Mouse (Mus musculus) forebrain, embryonic 16.5 days (tissue): ENCODE measurements around the gene Nfs1. TPM values are rescaled to one million over a fixed set of nuclear protein-coding genes. Genes with fewer than 3 reads are reported as not detected.
"Not testable (repeated sequence)": the region's sequence is repeated elsewhere in the genome, so short reads cannot be mapped to it uniquely, and the experiment has no call there.

Experiments
- ATAC-seq: fragments of 200-750 bp; cut with Nextera tagmentation; 2 replicates; pipeline ENCODE4 v1.8.0; 2017; ENCODE audit warnings: mild to moderate bottlenecking, moderate library complexity
- H3K27ac ChIP-seq: fragments of 300-500 bp; sonication (generic); 2 replicates; pipeline ENCODE4 v1.5.1; 2014; ENCODE audit warnings: low read length, control low read depth
- H3K27me3 ChIP-seq: fragments of 300-500 bp; sonication (generic); replicated peaks from 2 replicates; pipeline ENCODE4 v1.6.1; 2014; ENCODE audit warnings: low read length; ENCODE audit not compliant: control insufficient read depth, insufficient read depth
- H3K36me3 ChIP-seq: fragments of 300-500 bp; sonication (generic); 2 replicates; pipeline ENCODE4 v1.6.1; 2014; ENCODE audit not compliant: control insufficient read depth, insufficient read depth
- H3K4me1 ChIP-seq: fragments of 300-500 bp; sonication (generic); replicated peaks from 2 replicates; pipeline ENCODE4 v1.6.1; 2014; ENCODE audit warnings: low read length; ENCODE audit not compliant: control insufficient read depth, insufficient read depth
- H3K4me2 ChIP-seq: fragments of 300-500 bp; sonication (generic); 2 replicates; pipeline ENCODE4 v1.6.1; 2014; ENCODE audit warnings: mild to moderate bottlenecking, low read length, control low read depth
- H3K4me3 ChIP-seq: fragments of 300-500 bp; sonication (generic); replicated peaks from 2 replicates; pipeline ENCODE4 v1.5.1; 2014; ENCODE audit warnings: mild to moderate bottlenecking, low read length, control low read depth
- H3K9ac ChIP-seq: fragments of 300-500 bp; sonication (generic); replicated peaks from 2 replicates; pipeline ENCODE4 v1.6.1; 2014; ENCODE audit warnings: low read depth, low read length, control low read depth
- H3K9me3 ChIP-seq: fragments of 300-500 bp; sonication (generic); 2 replicates; pipeline ENCODE4 v1.6.1; 2016; ENCODE audit warnings: low read length; ENCODE audit not compliant: control insufficient read depth
- WGBS: fragments of 180-500 bp; shearing (Covaris S2); extraction: QIAGEN DNeasy Blood & Tissue Kit; methylation state at CpG from one replicate; pipeline ENCODE4 v1.1.7; 2014; 5-methylcytosine and 5-hydroxymethylcytosine counted together
- polyA plus RNA-seq: library from polyadenylated mRNA; unstranded; fragments of >200 nt; fragmentation: Nextera tagmentation; extraction: Ambion mirVana; gene quantifications from 2 replicates; pipeline ENCODE4 v1.2.1, GENCODE M21; 2015

Gene Nfs1
- polyA plus RNA-seq, 1 experiment from 2014 or later: 45.2 TPM

GRCm38 (mm10) chr2:156112080-156112423 lies 31.9 kb downstream of the Nfs1 start:
- Histone ChIP-seq H3K27ac (peak overlapping the region; percentile 5; the same call in 1 of the 2 replicates), H3K9ac (peak overlapping the region; percentile 94; the same call in 1 of the 2 replicates), H3K4me1 (peaks cover 12% of the 10 kb centered on the region), H3K4me2 (peak overlapping the region; percentile 48), H3K4me3 (peak overlapping the region; percentile 99)
- not testable (repeated sequence) for H3K36me3 ChIP-seq, H3K9me3 ChIP-seq, ATAC-seq, H3K27me3 ChIP-seq
- WGBS: 21% methylated on average over 5 of the region's 5 CpGs

GRCm38 (mm10) chr2:156111358-156112079 lies 32.5 kb downstream of the Nfs1 start, which contains the start of the genes Cpne1 and Rbm12:
Cpne1 (minus strand) TSS chr2:156111965.
Rbm12 (minus strand) TSS chr2:156111978.
- H3K27ac ChIP-seq: peak within 1 kb of the TSS; percentile 87
- H3K4me3 ChIP-seq: peak within 1 kb of the TSS; percentile 99
- peaks cover 12% of the 10 kb centered on the region for H3K4me1 ChIP-seq
- H3K4me2 ChIP-seq: peak within 1 kb of the TSS; percentile 81
- WGBS: under 1% methylated on average over 71 of the region's 74 CpGs
- peak; percentile 97 for ATAC-seq
- no peaks in the 10 kb centered on the region for H3K27me3 ChIP-seq
- H3K9ac ChIP-seq: peak within 1 kb of the TSS; percentile 94
- no peaks in the 10 kb centered on the region for H3K9me3 ChIP-seq
- H3K36me3 ChIP-seq: no peaks in the 10 kb centered on the region

- H3K4me1 ChIP-seq: peaks cover 12% of the 10 kb centered on the region
- peak; percentile 63 for ATAC-seq
- peak overlapping the region; percentile 87 for H3K27ac ChIP-seq
- no peaks in the 10 kb centered on the region for H3K27me3 ChIP-seq
- under 1% methylated on average over 16 of the region's 16 CpGs for WGBS
- no peaks in the 10 kb centered on the region for H3K9me3 ChIP-seq
- peak overlapping the region; percentile 99 for H3K4me3 ChIP-seq
- H3K9ac ChIP-seq: peak overlapping the region; percentile 94
- H3K4me2 ChIP-seq: peak overlapping the region; percentile 81
- no peaks in the 10 kb centered on the region for H3K36me3 ChIP-seq
Observed at GRCm38 (mm10) chr2:156110627-156111357, 33.2 kb downstream of the Nfs1 start.

GRCm38 (mm10) chr2:156091926-156092325 lies 52.1 kb downstream of the Nfs1 start:
- WGBS: 75% methylated on average over 5 of the region's 5 CpGs
- Histone ChIP-seq H3K4me2 (no peak overlapping the region), H3K4me1 (peaks cover 12% of the 10 kb centered on the region), H3K36me3 (peaks cover 17% of the 10 kb centered on the region), H3K27me3 (no peaks in the 10 kb centered on the region), H3K4me3 (no peak overlapping the region), H3K27ac (no peak overlapping the region), H3K9ac (no peak overlapping the region), H3K9me3 (no peaks in the 10 kb centered on the region)
- no peak for ATAC-seq

GRCm38 (mm10) chr2:156089799-156090198 lies 54.2 kb downstream of the Nfs1 start:
- Histone ChIP-seq H3K4me1 (peaks cover 12% of the 10 kb centered on the region), H3K4me2 (no peak overlapping the region), H3K27ac (no peak overlapping the region), H3K4me3 (no peak overlapping the region), H3K9ac (no peak overlapping the region), H3K36me3 (no peaks in the 10 kb centered on the region), H3K27me3 (no peaks in the 10 kb centered on the region), H3K9me3 (no peaks in the 10 kb centered on the region)
- WGBS: 29% methylated on average over 1 of the region's 1 CpGs
- ATAC-seq: peak; percentile 77

GRCm38 (mm10) chr2:156087391-156088110 lies 56.4 kb downstream of the Nfs1 start:
- Histone ChIP-seq H3K4me2 (no peak overlapping the region), H3K36me3 (no peaks in the 10 kb centered on the region), H3K4me1 (peaks cover 12% of the 10 kb centered on the region), H3K9me3 (no peaks in the 10 kb centered on the region), H3K27ac (no peak overlapping the region), H3K4me3 (no peak overlapping the region), H3K9ac (no peak overlapping the region), H3K27me3 (no peaks in the 10 kb centered on the region)
- WGBS: 88% methylated on average over 7 of the region's 7 CpGs
- no peak for ATAC-seq

- Histone ChIP-seq H3K36me3 (no peaks in the 10 kb centered on the region), H3K9me3 (no peaks in the 10 kb centered on the region), H3K9ac (no peak overlapping the region), H3K4me1 (no peaks in the 10 kb centered on the region), H3K27me3 (no peaks in the 10 kb centered on the region), H3K4me3 (no peak overlapping the region), H3K27ac (no peak overlapping the region), H3K4me2 (no peak overlapping the region)
- ATAC-seq: no peak
- 94% methylated on average over 3 of the region's 3 CpGs for WGBS
Observed at GRCm38 (mm10) chr2:156084541-156084940, 59.4 kb downstream of the Nfs1 start.

GRCm38 (mm10) chr2:156080391-156080790 lies 63.6 kb downstream of the Nfs1 start:
- 89% methylated on average over 7 of the region's 7 CpGs for WGBS

GRCm38 (mm10) chr2:156079674-156080073 lies 64.3 kb downstream of the Nfs1 start:
- 35% methylated on average over 4 of the region's 4 CpGs for WGBS
- H3K27me3 ChIP-seq: no peaks in the 10 kb centered on the region
- no peaks in the 10 kb centered on the region for H3K9me3 ChIP-seq
- H3K27ac ChIP-seq: no peak overlapping the region
- peaks cover 32% of the 10 kb centered on the region for H3K36me3 ChIP-seq
- H3K9ac ChIP-seq: no peak overlapping the region
- no peak overlapping the region for H3K4me2 ChIP-seq
- no peak for ATAC-seq
- H3K4me1 ChIP-seq: no peaks in the 10 kb centered on the region
- H3K4me3 ChIP-seq: no peak overlapping the region

More at GRCm38 (mm10) chr2:156080391-156080790, 63.6 kb downstream of the Nfs1 start:
- H3K27ac ChIP-seq: no peak overlapping the region
- H3K27me3 ChIP-seq: no peaks in the 10 kb centered on the region
- H3K36me3 ChIP-seq: peaks cover 27% of the 10 kb centered on the region
- H3K4me2 ChIP-seq: no peak overlapping the region
- no peaks in the 10 kb centered on the region for H3K9me3 ChIP-seq
- no peak overlapping the region for H3K9ac ChIP-seq
- H3K4me1 ChIP-seq: no peaks in the 10 kb centered on the region
- no peak overlapping the region for H3K4me3 ChIP-seq
- ATAC-seq: no peak
